Mouse (Mus musculus): ENCODE measurements at regions not wholly inside any gene's neighbourhood (a gene's known extent, or its start where the extent isn't known, plus 50 kb on each side); places are given as distances from the start of the nearest gene placed in this dataset.

DNA sequence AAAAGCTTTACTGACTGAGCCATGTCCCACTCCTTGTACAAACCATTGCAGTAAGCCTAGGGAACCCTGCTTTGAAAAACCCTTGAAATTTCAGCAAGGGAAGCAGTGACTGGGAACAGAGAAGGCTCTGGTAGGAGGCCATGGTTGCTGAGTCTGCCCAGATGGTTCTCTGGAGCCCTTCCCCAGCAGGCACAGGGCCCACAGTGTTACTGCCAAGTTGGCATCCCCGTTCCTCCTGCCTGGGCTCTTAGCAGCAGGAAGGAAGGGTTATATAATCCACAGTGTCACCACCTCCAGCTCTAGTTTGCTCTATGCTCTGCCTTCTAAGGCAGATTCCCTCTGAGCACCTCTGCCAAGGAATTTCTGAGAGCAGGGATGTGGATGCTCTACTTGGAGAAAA lies 349.4 kb upstream of the Auts2 start:
- no peak for DNase-seq

DNA sequence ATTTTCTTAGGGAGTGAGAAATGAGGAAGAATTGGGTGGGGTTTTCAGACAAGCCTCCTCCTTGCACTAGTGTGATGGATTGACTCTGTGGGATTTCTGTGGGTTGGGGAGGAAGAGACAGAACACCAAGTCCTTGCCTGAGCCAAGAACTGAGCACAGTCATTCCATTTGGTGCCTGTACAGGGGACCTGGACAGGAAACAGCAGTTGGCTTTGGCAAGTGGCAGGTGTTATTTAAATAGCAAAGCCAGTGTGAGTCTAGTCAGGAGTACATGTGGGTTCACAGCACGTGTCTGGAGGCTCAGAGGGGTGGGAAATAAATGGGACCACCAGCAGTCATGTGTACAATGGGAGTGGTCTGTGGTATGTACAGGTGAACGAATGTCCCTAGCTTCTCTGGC lies 341.0 kb upstream of the Auts2 start:
- no peak for DNase-seq

GRCm38 (mm10) chr5:132882291-132882690 lies 339.1 kb upstream of the Auts2 start:
- DNase-seq: no peak

DNA sequence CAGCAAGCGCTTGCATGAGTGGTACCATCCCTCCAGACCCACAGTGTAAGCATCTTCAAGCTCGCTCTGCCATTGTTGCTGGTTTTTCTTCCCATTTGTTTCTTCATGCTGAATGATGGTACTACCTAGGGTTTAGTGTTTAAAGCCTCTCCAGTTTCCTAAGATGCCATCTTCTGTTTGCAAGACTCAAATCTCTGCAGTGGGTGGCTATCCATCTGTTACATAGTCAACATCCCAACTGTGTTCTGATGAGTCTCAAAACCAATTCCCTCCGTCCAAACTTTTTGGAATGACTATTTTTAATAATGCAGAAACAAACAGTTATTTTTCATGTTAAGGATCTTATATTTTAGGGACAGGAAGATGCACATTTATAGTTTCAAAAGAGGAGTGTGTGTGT lies 338.0 kb upstream of the Auts2 start:
- DNase-seq: no peak

DNA sequence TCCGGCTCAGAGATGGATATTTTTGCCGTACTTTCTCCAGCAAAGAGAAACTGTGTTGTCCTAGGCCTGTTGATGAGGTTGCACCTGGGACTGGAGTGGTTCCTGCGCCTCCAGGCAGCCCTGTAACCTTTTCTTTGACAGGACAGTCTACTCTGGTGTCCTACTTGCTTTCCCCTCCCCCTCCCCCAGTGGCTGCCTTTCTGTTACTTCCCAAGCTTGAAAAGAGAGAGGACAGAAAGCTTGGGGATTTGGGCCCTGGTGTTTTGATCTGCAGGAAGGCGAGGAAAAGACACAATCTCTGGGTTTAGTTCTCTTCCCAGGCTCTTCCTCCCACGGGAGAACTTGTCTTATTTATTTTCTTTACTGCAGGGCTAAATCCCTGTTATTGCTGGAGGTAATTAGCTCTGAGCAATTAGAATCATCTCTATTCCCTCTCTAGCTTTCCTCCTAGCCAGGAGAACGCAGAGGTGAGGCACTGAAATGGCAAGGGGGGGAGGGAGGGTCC lies 333.2 kb upstream of the Auts2 start:
- DNase-seq: no peak

DNA sequence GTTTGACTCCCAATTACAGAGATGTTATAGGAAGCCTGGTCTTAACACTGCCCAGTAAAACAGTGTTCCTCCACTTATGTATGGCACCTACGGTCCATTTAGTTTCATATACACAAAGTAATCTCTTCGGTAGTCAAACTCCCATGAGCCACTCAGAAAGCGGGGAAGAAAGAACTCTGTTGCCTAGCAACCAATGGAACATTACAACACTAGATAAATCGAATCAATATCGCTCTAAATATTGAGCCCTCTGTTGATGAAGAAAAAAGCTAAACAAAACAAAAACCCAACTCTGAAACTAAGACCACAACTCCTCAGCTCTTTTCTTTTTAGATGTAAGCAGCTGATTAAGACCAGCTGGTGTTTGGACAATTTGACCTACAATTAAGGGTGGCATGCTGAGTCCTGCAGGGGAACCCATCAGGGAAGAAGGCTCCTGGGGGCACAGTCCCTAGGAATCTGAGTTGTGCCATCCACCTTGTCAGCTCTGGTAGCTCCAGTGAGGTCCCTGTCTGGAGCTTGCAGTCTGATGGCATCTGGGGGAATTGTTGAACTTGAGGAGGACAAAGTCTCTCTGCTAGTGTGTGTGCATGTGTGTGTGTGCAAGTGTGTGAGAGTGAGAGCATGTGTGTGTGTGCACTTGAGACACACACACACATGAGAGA lies 315.8 kb upstream of the Auts2 start:
- DNase-seq: no peak

DNA sequence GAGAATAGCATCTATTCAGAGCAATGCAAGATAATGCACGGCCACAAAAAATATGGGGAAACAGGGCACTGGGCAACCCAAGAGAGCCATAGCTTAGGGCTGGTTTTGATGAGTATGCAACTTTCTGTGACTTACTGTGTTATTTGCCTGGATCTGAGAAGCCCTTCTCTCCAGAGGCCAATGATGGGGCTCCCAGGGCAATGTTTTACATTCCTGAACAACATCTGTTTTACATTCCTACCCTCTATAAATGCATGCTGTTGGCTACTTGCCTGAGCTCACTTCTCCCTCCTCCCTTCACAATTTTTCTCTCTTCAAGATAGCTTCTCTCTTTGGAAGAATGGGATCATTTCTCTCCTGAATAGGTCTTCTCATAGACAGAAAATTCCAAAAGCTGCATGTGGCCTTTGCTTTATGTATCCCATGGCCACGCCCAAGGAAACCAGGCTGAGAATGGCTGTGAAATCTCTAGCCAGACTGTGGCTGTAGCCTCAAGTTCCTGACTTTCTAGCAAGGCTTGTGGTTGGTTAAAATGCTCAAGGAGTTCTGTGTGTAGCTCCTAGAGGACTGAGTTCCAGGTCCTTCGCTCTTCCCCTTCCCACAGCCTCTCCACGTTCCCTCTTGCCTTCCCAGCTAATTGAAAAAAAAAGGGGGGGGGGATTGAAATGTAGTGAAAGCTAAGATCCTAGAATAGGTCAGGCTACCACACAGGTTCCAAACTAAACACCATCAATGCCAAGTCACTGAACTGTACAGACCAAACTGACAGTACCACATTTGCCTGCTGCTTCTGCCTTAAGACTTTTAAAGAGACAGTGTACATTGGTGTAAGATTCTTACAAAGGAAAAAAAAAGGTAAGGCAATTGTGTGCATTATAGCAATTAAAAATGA lies 312.7 kb upstream of the Auts2 start:
- DNase-seq: no peak

DNA sequence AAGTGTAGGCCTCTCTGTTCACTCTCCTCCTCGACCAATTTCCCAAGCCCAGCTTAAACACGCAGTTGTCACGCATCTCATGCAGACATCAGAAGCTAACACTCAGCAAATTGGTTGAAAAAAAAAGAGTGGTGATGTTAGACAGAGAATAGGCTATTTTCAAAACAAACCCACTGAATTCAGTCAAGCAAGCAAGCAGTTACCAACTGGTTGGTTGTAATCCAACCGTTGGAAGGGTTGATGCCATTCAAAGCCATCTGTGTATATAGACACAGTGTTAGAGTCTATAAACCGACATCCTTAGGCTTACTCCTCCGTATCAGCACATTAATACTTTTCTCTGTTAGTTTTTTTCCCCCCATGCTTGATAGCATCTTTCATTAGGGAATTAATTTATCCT lies 307.6 kb upstream of the Auts2 start:
- no peak for DNase-seq

GRCm38 (mm10) chr5:132848086-132848485 lies 304.9 kb upstream of the Auts2 start:
- DNase-seq: no peak

GRCm38 (mm10) chr5:132843284-132843683 lies 300.1 kb upstream of the Auts2 start:
- no peak for DNase-seq

DNA sequence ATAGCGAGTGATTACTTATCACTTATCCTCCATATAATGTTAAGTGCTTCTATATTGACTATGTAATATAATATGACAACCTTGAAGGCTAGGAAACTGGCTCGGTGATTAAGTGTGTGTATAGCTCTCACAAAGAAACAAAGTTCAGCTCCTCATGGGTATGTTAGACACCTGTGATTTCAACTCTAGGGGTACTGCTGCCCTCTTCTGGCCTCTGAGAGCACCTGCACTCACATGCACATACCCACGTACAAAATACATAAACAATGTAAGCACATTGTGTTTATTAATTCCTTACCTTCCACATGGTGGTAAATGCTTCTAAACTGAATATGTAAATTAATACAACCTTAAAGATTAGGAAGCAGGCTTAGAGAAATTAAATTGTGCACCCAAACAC lies 298.6 kb upstream of the Auts2 start:
- no peak for DNase-seq

- no peak for DNase-seq
Measured at GRCm38 (mm10) chr5:132837420-132837819, 294.3 kb upstream of the Auts2 start.

DNA sequence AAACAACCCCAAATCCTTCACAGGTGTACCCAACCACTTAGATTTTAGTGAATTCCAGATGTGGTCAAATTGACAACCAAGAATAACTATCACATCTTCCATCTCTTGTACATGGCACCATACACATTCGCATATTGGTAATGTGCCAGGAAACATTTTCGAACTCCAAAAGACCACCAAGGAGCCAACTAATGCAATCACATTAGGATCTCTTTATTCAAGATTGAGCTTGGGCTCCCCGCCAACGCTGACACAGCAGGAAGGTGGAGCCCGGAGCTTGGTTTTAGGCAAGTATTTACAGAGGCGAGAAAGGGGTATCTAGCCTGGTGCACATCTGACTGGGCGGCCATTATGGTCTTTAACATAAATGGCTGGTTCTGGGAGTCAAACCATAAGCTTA lies 285.8 kb upstream of the Auts2 start:
- no peak for DNase-seq

GRCm38 (mm10) chr5:132827555-132828333 lies 284.6 kb upstream of the Auts2 start:
- no peak for DNase-seq

DNA sequence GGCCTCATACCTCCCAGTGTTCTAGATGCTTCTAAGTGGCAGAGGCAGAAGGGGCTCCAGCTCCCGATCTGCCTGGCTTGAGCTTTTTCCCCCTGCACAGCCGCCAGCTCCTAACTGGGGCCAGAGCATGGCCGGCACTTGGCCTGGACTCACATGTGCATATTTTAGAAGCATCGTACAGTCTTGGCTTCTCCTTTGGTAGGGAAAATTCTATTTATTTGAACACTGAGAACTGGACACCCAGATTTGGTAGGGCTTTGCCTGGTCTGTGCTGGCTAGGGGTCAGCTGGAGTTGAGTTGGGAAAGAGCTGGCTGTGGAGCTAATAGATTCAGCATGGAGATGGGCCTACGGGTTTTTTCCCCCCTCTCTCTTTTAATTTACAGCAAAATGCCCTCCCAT lies 282.9 kb upstream of the Auts2 start:
- no peak for DNase-seq

- no peak for DNase-seq
Measured at GRCm38 (mm10) chr5:132817665-132818064, 274.5 kb upstream of the Auts2 start.

DNA sequence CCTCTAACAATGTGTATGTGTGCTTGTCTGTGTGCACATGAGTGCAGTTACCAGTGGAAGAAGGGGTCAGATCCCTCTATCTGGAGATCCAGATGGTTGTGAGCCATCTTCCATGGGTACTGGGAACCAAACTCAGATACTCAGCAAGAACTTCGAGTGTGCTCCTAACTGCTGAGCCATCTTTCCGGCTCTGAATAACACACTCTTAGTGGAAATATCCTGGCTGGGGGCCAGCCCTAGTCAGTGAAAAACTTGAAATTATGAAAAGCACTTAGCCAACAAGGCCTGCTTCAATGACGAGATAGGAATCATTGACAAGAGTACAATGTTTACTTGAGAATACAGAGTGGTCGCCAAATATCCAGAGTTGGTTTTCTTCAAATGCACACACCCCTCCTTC lies 266.0 kb upstream of the Auts2 start:
- no peak for DNase-seq

DNA sequence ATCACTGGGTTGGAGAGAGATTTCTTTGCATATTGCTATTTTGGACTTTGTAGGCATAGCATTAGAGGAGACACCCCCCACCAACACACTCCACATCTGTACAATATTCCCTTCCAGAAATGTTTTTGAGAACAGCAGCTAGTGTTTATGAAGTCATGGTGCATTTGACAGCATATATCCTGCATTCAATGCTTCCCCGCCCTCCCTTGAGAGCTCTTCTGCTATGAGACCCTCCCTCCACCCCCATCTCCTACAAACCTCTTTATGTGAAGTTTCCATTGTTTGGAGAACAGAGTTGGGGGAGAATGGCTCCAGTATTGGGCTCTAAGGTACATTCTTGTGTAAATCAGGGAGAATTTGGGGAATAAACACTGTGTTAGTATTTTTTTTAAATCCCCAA lies 252.9 kb upstream of the Auts2 start:
- no peak for DNase-seq

DNA sequence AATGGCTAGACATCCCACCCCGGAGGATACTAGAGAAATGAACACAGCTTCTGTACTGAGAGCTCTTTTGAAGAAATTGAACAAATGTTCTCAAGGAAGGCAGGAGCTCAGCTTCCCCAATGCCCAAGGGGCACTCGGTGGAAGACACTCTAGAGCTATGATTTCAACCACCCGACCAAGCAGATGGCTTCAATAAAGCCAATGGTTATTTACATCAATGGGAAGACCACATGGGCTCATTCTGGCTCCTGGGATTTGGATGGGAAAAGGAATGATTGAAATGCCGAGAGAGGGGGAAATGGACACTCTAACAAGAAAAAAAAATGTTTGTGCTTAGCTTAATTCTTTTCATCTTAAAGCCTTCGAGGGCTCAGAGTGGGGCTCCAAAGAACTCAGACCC lies 249.3 kb upstream of the Auts2 start:
- DNase-seq: no peak

DNA sequence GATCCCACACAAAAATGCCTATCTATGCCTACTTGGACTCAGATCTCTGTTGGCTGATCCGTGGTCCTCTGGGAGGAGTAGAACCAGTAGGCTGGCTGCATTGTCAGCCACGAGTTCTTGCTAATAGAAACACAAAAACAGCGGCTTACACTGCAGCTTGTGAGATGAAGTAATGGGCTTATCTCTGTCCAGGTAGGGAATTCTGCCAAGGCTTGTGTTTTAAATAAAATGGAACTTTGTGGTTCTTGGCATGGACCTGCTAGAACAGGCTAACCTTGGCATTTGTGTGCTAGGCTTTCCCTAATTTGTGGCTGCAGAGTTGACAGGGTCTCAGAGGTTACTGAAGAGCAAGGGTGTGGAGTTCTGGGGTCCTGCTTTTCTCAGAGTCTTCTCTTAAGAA lies 242.1 kb upstream of the Auts2 start:
- DNase-seq: no peak

DNA sequence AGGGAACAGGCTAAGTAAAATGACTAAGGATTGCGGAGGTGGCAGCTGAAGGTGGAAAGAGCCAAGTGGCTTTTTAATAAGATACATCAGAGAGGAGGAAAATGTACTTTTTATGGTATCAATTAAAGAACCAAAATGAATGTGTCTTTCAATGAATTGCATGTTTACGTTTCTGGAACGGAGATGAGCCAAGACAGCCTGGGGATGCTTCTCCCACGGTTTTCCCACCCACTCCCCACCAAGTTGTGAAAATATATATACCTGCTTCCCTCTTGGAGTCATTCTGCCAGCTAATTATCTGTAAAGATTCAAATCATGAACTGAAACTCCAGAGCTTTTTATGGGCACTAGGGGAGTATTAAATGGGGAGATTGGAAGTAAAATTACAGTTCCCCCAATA lies 241.6 kb upstream of the Auts2 start:
- no peak for DNase-seq

GRCm38 (mm10) chr5:132774141-132774680 lies 231.1 kb upstream of the Auts2 start:
- DNase-seq: no peak

GRCm38 (mm10) chr5:132760396-132760795 lies 217.3 kb upstream of the Auts2 start:
- no peak for DNase-seq

Measured in thymus, postnatal 4 days (tissue).